Mouse (Mus musculus) WW6 (cell line): Measurements from ENCODE around the gene Trim14.

Experiments used
- DNase-seq: peaks from one replicate; pipeline ENCODE4 v3.0.0-alpha.2; 2013; ENCODE audit warnings: low read depth, low spot score

Gene Trim14

DNA sequence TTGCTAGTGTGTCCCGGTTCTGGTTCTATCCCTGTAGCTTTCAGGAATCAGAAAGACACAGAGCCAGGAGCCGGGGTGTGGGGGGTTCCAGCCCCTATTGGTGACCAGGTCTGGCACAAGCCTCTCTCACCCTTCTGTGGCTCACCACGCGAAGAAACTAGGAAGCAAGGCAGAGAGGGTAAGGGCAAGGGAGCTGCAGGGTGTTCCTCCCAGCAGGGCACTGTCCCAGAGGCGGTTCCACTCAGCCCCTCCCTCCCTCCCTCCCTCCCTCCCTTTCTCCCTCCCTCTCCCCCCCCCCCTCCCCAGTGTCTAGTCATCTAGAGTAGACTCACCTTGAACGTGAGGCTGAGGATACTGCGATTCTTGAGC, 8.4 kb downstream of the Trim14 start:
- no peak for DNase-seq

DNA sequence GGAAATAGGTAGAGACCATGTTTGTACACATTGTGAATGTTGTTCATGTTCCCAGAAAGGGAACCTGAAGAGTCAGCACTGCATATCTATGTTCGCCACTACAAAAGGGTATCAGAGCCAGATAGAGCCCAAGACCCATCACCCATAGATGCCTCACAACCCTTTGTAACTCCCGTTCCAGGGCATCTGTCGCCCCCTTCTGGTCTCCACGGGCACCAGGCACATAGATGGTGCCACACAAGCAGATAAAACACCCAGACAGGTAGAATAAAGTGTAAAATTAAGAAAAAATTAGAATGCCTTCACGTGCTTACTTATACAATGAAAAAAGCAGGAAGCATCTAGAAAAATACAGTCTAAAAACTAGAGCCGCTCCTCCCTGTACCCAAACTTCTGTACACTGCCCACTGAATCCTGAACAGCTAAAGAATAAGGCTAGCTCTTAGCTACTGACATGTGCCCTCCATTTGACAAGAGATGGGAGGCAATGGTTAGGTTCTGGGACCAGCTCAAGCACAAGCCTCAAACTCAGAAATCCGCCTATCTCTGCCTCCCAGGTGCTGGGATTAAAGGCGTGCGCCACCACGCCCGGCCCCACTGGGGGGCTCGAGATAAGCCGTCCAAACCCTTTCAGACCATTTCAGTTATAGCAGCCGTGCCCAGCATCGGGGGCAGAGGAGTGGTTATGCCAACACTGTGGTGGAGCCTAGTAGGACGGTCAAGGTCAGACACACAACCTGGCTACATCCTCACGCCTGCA, 9.0 kb downstream of the Trim14 start:
- DNase-seq: no peak

- DNase-seq: no peak
Observed at GRCm38 (mm10) chr4:46526226-46526625, 9.7 kb downstream of the Trim14 start.

DNA sequence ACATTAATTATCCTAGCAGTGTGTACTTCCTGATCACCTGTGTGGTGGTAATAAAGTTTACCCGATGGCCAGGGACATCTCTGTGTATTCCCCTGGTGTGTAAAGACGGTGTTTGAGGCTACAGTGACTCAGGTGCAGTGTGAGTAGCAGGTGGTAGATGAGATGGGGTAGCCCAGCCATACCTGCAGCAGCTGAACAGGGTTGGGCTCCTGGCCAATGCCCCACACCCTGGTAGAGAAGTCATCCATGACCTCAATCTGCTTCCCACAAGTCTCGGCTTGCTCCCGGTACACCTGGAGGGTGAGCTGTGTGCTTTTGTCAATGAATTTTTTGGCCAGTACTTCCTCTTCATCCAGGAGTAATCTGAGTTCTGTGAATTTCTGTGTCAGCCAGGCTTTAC, 12.6 kb downstream of the Trim14 start:
- DNase-seq: no peak

DNA sequence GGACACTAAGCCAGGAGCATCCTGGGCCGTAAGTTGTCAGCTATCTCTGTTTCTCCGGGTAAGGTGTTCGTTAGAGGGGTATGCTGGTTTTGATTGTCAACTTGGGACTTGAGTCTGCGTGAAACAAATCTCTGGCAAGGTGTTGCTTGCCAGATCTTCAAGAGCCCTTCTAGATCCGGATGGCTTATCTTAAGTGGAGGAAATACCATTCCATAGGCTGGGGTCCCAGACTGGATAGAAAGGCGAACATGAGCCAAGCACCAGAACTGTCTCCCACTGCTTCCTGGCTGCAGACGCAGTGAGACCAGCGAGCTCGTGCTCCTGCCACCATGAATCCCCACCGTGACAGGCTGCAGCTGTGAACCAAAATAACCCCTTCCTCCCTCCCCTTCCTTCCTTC, 14.5 kb downstream of the Trim14 start:
- no peak for DNase-seq

DNA sequence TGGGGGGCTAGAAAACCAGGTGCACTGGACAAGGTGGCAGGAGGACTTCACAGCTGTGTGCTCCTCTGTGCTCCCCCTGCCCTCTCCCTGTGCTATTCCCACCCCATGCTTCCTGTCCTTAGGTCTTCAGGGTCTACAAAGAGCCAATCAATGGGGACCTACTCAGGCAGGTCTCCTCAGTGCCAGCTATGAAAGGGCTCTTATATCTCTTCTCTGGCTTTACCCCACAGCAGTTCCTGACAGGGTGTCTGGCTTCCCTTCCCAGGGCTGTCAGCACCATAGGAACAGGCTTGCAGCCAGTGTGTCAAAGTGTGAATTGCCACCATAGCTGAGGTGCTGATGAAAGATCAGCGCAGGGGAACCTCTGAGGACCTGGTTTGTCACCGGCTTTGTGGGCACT, 15.4 kb downstream of the Trim14 start:
- no peak for DNase-seq

DNA sequence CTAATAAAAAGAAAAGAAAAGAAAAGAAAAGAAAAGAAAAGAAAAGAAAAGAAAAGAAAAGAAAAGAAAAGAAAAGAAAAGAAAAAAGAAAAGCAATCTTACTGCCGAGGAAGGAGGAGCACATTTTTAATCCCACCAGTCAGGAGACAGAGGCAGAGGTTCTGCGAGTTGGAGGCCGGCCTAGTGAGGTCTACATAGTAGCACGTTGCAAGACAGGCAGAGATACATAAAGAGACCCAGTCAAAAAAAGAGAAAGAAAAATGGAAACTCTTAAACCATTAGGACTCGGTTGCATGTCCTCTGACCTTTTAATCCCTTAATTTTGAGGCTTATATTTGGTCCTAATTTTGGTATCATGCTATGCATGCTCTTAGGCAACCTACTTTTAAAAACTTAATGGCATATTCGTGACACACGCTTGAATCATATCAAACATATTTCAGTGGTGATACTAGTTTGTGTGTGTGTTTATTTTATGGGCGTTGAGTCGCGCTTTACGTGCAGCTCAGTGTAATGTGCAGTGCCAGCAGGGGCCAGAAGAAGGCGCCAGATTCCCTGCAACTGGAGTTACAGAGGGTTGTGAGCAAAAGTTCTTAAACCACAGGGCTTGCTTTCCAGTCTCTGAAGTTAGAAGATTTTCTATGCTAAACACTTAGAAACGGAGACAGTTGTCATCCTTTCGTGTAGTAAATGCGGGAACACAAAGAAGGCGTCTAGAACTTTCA, 28.0 kb downstream of the Trim14 start:
- no peak for DNase-seq

GRCm38 (mm10) chr4:46506801-46507610, 28.9 kb downstream of the Trim14 start:
- peak; percentile 56 for DNase-seq

- DNase-seq: no peak
Observed at GRCm38 (mm10) chr4:46505361-46506057, 30.4 kb downstream of the Trim14 start.

GRCm38 (mm10) chr4:46503881-46504280, 32.1 kb downstream of the Trim14 start:
- DNase-seq: no peak

DNA sequence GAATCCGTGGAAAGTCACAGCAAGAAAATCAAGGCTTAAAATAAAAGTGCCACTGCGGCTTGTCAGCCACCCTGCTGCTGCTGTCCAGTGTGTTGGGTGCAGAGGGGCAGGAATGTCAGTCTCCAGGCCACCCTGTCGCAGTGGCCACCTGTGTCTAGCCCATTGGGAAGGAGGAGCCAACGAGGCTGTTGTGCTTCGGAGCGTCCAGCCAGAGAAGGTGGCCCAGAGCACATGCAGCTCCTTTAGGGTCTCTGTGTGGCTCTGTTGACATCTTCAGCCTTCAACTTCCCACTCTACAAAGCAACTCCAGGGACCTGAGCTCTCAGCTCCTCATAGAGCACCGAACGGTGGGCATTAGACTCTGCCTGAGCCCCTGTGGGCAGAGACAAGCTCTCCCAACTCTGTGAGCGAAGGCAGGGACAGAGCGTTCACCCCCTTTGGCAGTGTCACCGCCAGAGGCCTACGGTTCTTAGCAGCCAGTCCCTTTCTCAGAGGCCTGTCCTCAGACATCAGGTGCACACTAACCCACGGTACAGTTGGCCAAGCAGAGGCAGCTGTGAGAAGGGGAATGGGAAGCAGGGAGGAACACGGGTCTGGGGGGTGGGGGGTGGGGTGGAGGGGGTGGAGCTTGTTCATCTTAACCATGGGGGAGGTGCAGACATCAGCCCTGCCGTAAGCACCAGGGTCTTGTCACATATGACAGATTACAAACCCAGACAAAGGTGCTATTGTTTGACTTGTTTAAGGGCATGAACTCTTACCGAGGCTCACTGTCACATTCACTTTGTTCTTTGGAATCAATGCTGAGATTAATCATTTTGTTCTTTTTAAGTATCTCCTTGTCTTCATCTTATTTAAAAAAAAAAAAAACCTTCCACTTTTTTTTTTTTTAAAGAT, 33.1 kb downstream of the Trim14 start:
- no peak for DNase-seq

DNA sequence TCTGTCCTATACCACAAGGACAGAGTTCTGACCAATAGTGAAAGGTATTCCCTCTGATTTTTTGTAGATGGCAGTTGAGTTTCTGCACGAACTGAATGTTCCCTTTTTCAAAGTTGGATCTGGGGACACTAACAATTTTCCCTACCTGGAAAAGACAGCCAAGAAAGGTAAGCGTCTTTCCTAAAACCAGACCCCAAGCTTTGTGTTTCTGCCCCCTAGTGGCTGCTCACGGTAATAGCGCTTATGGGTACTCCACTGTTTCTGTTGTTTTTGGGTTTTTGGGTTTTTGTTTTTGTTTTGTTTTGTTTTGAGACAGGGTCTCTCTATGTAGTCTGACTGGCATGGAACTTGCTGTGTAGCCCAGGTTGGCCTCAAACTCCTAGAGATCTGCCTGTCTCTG, 37.0 kb downstream of the Trim14 start:
- no peak for DNase-seq

DNA sequence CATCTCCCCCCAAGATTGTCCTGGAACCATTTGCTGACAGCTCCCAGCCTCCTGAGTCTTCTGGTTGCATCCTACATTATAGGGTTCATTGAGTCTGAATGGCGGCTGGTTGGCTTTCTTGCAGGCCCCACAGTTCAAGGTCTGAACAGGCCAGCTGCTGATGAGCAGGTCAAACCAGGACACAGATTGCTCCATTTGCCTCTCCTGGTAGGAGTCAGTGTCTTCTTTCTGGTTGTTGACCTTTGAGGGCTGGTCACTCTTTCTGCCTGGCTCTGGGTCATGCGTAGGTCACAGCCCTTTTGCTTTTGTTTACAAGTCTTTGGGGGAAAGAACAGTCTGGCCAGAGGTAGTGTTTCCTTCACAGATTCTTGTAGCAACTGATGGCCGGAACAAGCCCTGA, 37.4 kb downstream of the Trim14 start:
- DNase-seq: no peak

DNA sequence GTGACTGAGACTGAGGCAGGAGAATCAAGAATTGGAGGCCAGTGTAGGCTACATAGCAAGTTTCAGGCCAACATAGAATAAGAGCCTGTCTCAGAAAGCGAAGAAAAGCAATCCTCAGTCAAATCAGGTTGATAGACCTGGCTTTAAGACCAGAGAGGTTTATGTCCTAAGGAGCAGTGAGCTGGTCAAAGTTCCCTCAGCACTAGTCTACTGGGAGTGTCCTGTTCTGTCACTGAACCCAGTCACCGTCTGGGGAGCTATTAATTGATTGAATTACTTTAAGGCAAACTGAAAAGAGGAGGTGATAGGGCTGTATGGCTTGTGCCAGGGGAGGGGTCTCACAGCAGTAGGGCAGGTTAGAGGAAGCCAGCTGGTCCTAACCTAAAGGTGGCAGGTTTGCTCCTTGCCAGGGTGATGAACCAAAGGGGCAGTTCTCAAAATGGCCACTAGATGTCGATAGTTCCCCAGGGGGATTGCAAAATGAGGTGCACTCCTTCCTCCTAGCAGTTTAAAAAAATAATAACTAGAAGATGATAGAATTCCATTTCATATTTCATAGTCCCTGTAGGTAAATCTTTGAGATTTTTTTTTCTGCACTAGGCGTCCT, 38.6 kb downstream of the Trim14 start:
- DNase-seq: no peak

- no peak for DNase-seq
Observed at GRCm38 (mm10) chr4:46495543-46495942, 40.4 kb downstream of the Trim14 start.

GRCm38 (mm10) chr4:46493071-46493470, 42.9 kb downstream of the Trim14 start:
- no peak for DNase-seq

DNA sequence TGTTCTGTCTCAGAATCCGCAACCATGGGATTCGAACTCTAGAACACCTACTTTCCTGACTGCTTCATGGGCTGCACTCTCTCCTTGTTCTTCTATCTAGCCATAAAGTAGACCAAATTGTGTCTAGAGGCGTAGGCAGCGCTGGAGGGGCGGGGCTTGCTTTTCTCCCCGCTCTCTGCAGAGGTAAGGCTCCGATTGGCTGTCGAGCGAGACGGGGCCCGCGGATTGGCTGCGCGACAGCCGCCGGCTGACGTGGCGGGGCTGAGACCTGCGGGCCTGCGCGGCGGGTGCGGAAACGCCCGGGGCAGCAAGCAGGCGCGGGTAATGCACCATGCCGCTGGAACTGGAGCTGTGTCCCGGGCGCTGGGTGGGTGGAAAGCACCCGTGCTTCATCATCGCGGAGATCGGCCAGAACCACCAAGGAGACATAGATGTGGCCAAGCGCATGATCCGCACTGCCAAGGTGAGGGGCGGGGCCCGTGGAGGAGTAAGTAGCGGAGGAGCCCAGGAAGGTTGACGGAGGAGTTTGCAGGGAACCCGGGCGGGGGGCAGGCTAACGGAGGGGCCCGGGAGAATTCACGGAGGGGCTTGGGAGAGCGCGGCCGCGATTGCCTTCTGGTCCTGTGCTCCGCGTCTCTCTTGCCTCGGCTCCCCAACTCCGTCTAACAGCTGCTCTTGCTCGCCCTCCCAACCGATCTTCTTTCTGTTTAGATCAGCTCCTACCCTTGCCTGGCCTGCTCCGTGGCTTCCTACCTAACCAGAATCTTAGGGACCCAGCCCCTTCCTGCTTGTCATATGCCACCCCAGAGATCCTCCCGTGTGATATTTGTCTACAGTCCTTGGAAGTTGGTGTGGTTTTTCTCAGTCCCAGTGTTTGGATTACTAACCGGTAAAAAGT, 46.7 kb downstream of the Trim14 start, which contains the start of gene Nans:
Gene Nans, plus strand, starts transcription at position 221 of the 898 bp plus-strand sequence.
- DNase-seq: peak; percentile 88

GRCm38 (mm10) chr4:46487348-46487747, 48.6 kb downstream of the Trim14 start:
- DNase-seq: no peak

DNA sequence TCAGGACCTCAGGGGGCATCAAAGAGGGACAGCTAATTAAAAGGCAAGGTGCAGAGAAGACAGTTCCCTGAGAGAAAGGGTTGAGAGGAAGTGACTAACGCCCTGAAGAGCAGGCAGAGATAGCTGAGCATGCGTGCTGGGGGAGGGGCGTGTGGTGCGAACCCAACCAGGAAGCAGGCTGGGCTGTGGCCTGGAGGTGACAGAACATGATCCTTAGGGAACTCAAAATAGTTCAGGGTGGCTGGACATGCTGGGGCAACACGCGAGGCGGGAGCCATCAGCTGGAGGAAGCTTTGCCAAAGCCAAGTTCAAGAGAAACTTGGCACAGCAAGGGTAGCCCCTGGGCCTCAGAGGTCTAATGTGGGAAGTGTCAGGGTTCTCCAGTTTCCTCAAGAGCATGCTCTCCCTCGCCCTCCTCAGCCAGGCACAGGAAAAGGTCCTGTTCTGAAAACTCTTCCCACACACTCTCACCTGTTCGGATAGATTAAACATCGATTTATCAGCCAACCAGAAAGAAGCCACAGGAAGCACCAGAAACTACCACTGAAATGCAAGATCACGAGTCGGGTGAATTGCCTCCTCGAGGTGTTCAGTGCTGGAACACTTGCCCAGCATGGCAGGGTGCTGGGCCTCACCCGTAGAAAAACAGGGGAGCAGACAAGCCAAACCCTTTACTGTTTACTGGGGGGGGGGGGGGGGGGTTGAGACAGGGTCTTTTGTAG, 50.1 kb downstream of the Trim14 start:
- DNase-seq: no peak
